Mouse (Mus musculus) heart, adult 2 months (tissue): ENCODE data around the gene Cyp2u1. TPM values are rescaled to one million over a fixed set of nuclear protein-coding genes. Genes with fewer than 3 reads are reported as not detected.

Experiments used
- DNase-seq, 2 experiments: peaks; one replicate each; pipeline ENCODE4 v3.0.0; 2021
- H3K27ac ChIP-seq: fragments of 200-600 bp; 2 replicates; pipeline ENCODE4 v1.8.1; 2022
- H3K27me3 ChIP-seq: fragments of 200-500 bp; 2 replicates; pipeline ENCODE4 v1.6.1; 2012; ENCODE audit warnings: mild to moderate bottlenecking, low read length, inconsistent platforms, mixed read lengths; ENCODE audit not compliant: control insufficient read depth, insufficient read depth
- H3K36me3 ChIP-seq: fragments of 200-500 bp; 2 replicates; pipeline ENCODE4 v1.6.1; 2012; ENCODE audit warnings: low read length, inconsistent platforms; ENCODE audit not compliant: control insufficient read depth, insufficient read depth
- H3K4me1 ChIP-seq: fragments of 200-500 bp; 2 replicates; pipeline ENCODE4 v1.6.1; 2011; ENCODE audit warnings: low read length; ENCODE audit not compliant: control insufficient read depth, insufficient read depth
- H3K4me3 ChIP-seq: fragments of 200-600 bp; 2 replicates; pipeline ENCODE4 v1.8.1; 2022
- H3K79me2 ChIP-seq: fragments of 200-500 bp; replicated peaks from 2 replicates; pipeline ENCODE4 v1.6.1; 2012; ENCODE audit warnings: mild to moderate bottlenecking, inconsistent platforms, low read length, moderate library complexity, mixed read lengths; ENCODE audit not compliant: control insufficient read depth, insufficient read depth
- H3K9ac ChIP-seq: fragments of 200-500 bp; 2 replicates; pipeline ENCODE4 v1.6.1; 2012; ENCODE audit warnings: low read depth, mild to moderate bottlenecking, control low read depth, inconsistent platforms, low read length, mixed read lengths
- CTCF ChIP-seq: fragments of 200-600 bp; IDR thresholded peaks from 2 replicates; pipeline ENCODE4 v1.8.1; 2022; ENCODE audit warnings: antibody characterized with exemption, mild to moderate bottlenecking, moderate library complexity
- EP300 ChIP-seq: fragments of 200-500 bp; IDR thresholded peaks from 2 replicates; pipeline ENCODE4 v1.6.1; 2011; ENCODE audit warnings: low read depth, low read length, control low read depth; ENCODE audit not compliant: insufficient read depth
- POLR2A ChIP-seq: fragments of 200-500 bp; IDR thresholded peaks from 2 replicates; pipeline ENCODE4 v1.6.1; 2011; ENCODE audit warnings: mild to moderate bottlenecking, low read depth, low read length, control low read depth; ENCODE audit not compliant: insufficient read depth
- whole genome bisulfite sequencing: fragments of 180-500 bp; shearing (Covaris S2); methylation state at CpG from one replicate; pipeline ENCODE4 v1.1.7; 2018; 5-methylcytosine and 5-hydroxymethylcytosine counted together
- intact Hi-C: fragments of 180-260 bp; cut with DNase I; formaldehyde crosslinking; loops from one replicate; pipeline ENCODE4 v1.15.1; 2025
- polyA plus RNA-seq: library from polyadenylated mRNA; depleted of rRNA; stranded (reverse); fragments of >200 nt; gene quantifications from 2 replicates; pipeline ENCODE4 v1.2.3, GENCODE M21; 2012
- total RNA-seq, 2 experiments: library from RNA; stranded (reverse); gene quantifications; 2 replicates each; pipeline ENCODE4 v1.2.3; 2021

Cyp2u1 gene
- total and polyA plus RNA-seq, 3 experiments, result 13.0 to 40.9 (median 32.8) TPM

DNA sequence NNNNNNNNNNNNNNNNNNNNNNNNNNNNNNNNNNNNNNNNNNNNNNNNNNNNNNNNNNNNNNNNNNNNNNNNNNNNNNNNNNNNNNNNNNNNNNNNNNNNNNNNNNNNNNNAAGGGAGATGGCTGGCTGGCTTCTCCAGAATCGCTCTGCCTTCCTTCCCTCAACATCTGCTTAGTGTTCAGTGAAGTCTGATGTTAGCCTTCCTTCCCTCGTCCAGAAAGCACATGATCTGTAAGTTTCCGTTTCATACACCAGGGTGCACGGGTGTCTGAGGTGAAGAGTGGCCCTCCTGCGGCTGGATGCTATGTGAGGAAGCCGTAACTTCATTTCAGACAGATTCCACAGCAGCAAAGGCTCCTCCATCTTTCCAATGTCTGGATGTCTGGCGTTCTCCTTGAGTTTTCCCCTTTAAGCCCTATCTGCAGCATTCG, 32.1 kb upstream of the Cyp2u1 start:
- Histone ChIP-seq H3K4me1 (no peaks in the 10 kb centered on the region; the same call in 1 of the 2 replicates), H3K36me3 (no peaks in the 10 kb centered on the region), H3K9ac (no peak overlapping the region), H3K27ac (no peak overlapping the region), H3K79me2 (no peaks in the 10 kb centered on the region), H3K27me3 (no peaks in the 10 kb centered on the region), H3K4me3 (no peak overlapping the region; the same call in 1 of the 2 replicates)
- no peak for DNase-seq
- intact Hi-C loops, result no loop called here
- WGBS, result 45% methylated on average over 8 of the region's 8 CpGs
- TF ChIP-seq POLR2A (no peak), CTCF (no peak), EP300 (no peak)

DNA sequence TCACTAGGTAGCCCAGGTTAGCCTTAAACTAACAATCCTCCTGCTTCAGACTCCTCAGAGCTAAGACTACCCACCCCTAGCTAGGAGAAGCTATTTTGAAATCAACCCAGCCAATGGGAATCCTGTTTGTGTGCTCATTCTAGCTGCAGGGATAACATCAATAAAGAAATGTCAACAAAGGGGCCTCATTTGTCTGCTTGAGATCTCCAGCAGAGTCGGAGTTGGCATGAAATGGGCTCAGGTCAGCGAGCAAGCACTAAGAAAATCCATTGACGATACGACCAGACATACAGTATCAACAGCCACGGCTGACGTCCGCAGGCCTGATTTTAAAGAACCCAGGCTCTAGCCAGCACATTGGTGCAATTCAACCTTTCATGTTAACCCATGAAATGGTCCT, 24.2 kb upstream of the Cyp2u1 start:
- no peaks in the 10 kb centered on the region for H3K4me1 ChIP-seq
- WGBS, result 81% methylated on average over 7 of the region's 7 CpGs

DNA sequence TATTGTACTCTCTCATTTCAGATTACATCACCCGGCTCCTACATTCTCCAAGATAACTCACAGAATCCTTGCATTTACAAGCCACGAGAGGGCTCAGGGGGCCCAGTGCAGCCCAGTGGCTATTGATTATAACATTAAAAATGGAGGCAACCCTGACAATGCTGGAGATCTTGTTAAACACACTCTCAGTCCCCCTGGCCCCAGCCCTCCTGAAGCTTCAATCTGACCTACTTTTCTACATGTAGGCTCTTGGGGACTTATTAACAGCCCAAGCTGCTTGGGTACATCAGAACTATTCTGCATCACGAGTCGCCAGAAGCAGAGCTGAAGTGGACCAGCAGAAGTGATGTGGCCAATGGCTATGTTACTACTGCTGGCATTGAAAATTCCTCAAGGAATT, 23.6 kb upstream of the Cyp2u1 start:
- DNase-seq, result no peak
- Histone ChIP-seq H3K27me3 (no peaks in the 10 kb centered on the region), H3K27ac (no peak overlapping the region), H3K4me1 (no peaks in the 10 kb centered on the region), H3K36me3 (no peaks in the 10 kb centered on the region), H3K9ac (no peak overlapping the region), H3K4me3 (no peak overlapping the region), H3K79me2 (no peaks in the 10 kb centered on the region)
- WGBS, result 81% methylated on average over 4 of the region's 4 CpGs
- TF ChIP-seq POLR2A, result no peak
- no peak for TF ChIP-seq EP300
- intact Hi-C loops, result no loop called here

More for the DNA sequence above, 24.2 kb upstream of the Cyp2u1 start:
- H3K27me3 ChIP-seq, result no peaks in the 10 kb centered on the region
- H3K4me3 ChIP-seq, result no peak overlapping the region
- TF ChIP-seq CTCF (no peak), POLR2A (no peak), EP300 (no peak)
- intact Hi-C loops, result no loop called here
- H3K27ac ChIP-seq, result no peak overlapping the region
- no peaks in the 10 kb centered on the region for H3K36me3 ChIP-seq
- no peak for DNase-seq
- H3K79me2 ChIP-seq, result no peaks in the 10 kb centered on the region
- H3K9ac ChIP-seq, result no peak overlapping the region

- Histone ChIP-seq H3K4me1 (peaks cover 2% of the 10 kb centered on the region), H3K4me3 (no peak overlapping the region), H3K27me3 (peaks cover 2% of the 10 kb centered on the region; the same call in 1 of the 2 replicates), H3K27ac (no peak overlapping the region), H3K79me2 (no peaks in the 10 kb centered on the region), H3K36me3 (no peaks in the 10 kb centered on the region), H3K9ac (no peak overlapping the region)
- DNase-seq, result no peak
- 66% methylated on average over 14 of the region's 14 CpGs for WGBS
- intact Hi-C loops, result no loop called here
- no peak for TF ChIP-seq EP300
- no peak for TF ChIP-seq CTCF
- no peak for TF ChIP-seq POLR2A
Measured at GRCm38 (mm10) chr3:131322081-131322815, 19.2 kb upstream of the Cyp2u1 start.

DNA sequence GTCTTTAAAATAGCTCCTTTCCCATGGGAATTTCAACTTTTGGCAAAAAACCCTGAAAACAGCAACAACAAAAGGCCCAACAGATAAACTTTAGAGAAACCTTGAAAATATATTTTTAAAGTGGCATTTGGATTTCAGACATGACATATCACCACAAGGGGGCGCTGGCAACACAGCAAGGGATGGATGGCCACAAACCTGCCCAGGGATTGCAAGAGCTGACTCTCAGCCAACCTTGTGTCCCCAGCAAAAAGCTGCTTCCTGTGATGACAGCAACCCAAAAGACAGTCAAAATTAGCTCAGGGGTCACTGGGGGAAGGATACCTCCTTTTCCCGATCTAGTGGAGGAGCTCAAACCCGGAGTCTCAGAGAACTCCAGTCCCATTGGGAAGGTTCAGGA, 17.2 kb upstream of the Cyp2u1 start:
- H3K4me3 ChIP-seq, result no peak overlapping the region
- peaks cover 2% of the 10 kb centered on the region for H3K4me1 ChIP-seq
- H3K27ac ChIP-seq, result no peak overlapping the region
- H3K79me2 ChIP-seq, result no peaks in the 10 kb centered on the region
- intact Hi-C loops, result loop anchor here (1.0 kb wide), 2 partner anchors 204 to 232 kb away; no protein-coding TSS in a partner anchor
- H3K27me3 ChIP-seq, result peaks cover 2% of the 10 kb centered on the region; the same call in 1 of the 2 replicates
- no peak for TF ChIP-seq POLR2A
- TF ChIP-seq CTCF, result peak; percentile 97; the same call in 1 of the 2 replicates
- 0 out of 2 replicates have a peak, but pooled peaks have one; percentile 26 for TF ChIP-seq EP300
- 1% methylated on average over 3 of the region's 3 CpGs for WGBS
- no peak overlapping the region for H3K9ac ChIP-seq
- peak; percentile 72 to 75 for DNase-seq
- H3K36me3 ChIP-seq, result no peaks in the 10 kb centered on the region

- no peak for DNase-seq
- Histone ChIP-seq H3K27ac (no peak overlapping the region), H3K79me2 (no peaks in the 10 kb centered on the region), H3K27me3 (peaks cover 2% of the 10 kb centered on the region; the same call in 1 of the 2 replicates), H3K36me3 (no peaks in the 10 kb centered on the region), H3K4me1 (peaks cover 2% of the 10 kb centered on the region), H3K4me3 (no peak overlapping the region), H3K9ac (no peak overlapping the region)
- no peak for TF ChIP-seq EP300
- TF ChIP-seq POLR2A, result no peak
- TF ChIP-seq CTCF, result no peak
- WGBS, result 47% methylated on average over 2 of the region's 2 CpGs
- intact Hi-C loops, result no loop called here
Measured at GRCm38 (mm10) chr3:131318211-131318610, 15.2 kb upstream of the Cyp2u1 start.
